ENCODE assay signal across 8 mouse cellular contexts in genomic region chr10:40301181-40302075, GRCm38 (mm10). TPM values are rescaled to one million over a fixed set of nuclear protein-coding genes. Genes with fewer than 3 reads are reported as not detected.
DNase-seq lines count a peak whose midpoint lies in the region; ATAC-seq and TF ChIP-seq lines count a peak whose summit lies in the region.
"Not testable (repeated sequence)": the region's sequence is repeated elsewhere in the genome, so short reads cannot be mapped to it uniquely, and the experiment has no call there.

No protein-coding gene starts in this region.

- peaks cover 15% of the 10 kb centered on the region for H3K27me3 ChIP-seq in CH12.LX (replicated peaks)
- not testable (repeated sequence) for H3K27me3 ChIP-seq in forebrain, embryonic 10.5 days (ENCODE audit: poor library complexity, severe bottlenecking); liver, postnatal 0 days (ENCODE audit: insufficient read depth, low read length); neural tube, embryonic 12.5 days (replicated peaks); stomach, embryonic 15.5 days (replicated peaks)

- TF ChIP-seq RAD21 in CH12.LX (IDR thresholded peaks at IDR 0.05; ENCODE audit: low read depth, low read length), result not testable (repeated sequence)

- dilution Hi-C loops in CH12.LX (cut with MboI; ENCODE audit: extremely low pct_ligation_motif_present, extremely low pct_unique_long_range_greater_than_20kb, low sequenced_read_pairs), result not testable (repeated sequence)

- H3K4me2 ChIP-seq in CH12.LX (ENCODE audit: insufficient read depth, low read depth, poor library complexity, severe bottlenecking), result peak overlapping the region; percentile 1
- H3K4me2 ChIP-seq in liver, postnatal 0 days (ENCODE audit: low read depth, low read length), result peak overlapping the region; percentile 98
- peak overlapping the region; percentile 71 for H3K4me2 ChIP-seq in neural tube, embryonic 12.5 days (replicated peaks)
- peak overlapping the region; percentile 75 for H3K4me2 ChIP-seq in stomach, embryonic 15.5 days

- peak overlapping the region; percentile 9; the same call in 1 of the 2 replicates for H3K27ac ChIP-seq in CH12.LX (ENCODE audit: insufficient read depth, low read depth)
- peak overlapping the region; percentile 98 for H3K27ac ChIP-seq in forebrain, embryonic 10.5 days
- peak overlapping the region; percentile 90 for H3K27ac ChIP-seq in liver, postnatal 0 days (ENCODE audit: low read depth)
- peak overlapping the region; percentile 48 for H3K27ac ChIP-seq in neural tube, embryonic 12.5 days
- H3K27ac ChIP-seq in stomach, embryonic 15.5 days, result peak overlapping the region; percentile 90

- peaks cover 0 to 13% of the 10 kb centered on the region in 2 experiments for H3K36me3 ChIP-seq in CH12.LX (replicated peaks in 1 of 2; ENCODE audit: control insufficient read depth in 1 of 2, insufficient read depth in 1 of 2, low read length in 1 of 2)
- H3K36me3 ChIP-seq in forebrain, embryonic 10.5 days (replicated peaks), result peaks cover 33% of the 10 kb centered on the region
- H3K36me3 ChIP-seq in liver, postnatal 0 days (replicated peaks; ENCODE audit: insufficient read depth, low read length); neural tube, embryonic 12.5 days; stomach, embryonic 15.5 days: not testable (repeated sequence)

- TF ChIP-seq EP300 in CH12.LX (IDR thresholded peaks at IDR 0.05; ENCODE audit: low read length); liver, postnatal 0 days (IDR thresholded peaks at IDR 0.05; ENCODE audit: low read depth): not testable (repeated sequence)

- peak overlapping the region; percentile 62 for H3K9ac ChIP-seq in CH12.LX (ENCODE audit: insufficient read depth, low read depth)
- H3K9ac ChIP-seq in liver, postnatal 0 days (replicated peaks), result peak overlapping the region; percentile 74
- peak overlapping the region; percentile 89 for H3K9ac ChIP-seq in neural tube, embryonic 12.5 days
- peak overlapping the region; percentile 95 for H3K9ac ChIP-seq in stomach, embryonic 15.5 days

- under 1% methylated on average over 81 of the region's 91 CpGs for WGBS in forebrain, embryonic 10.5 days
- WGBS in liver, postnatal 0 days (ENCODE audit: insufficient replicate concordance), result 1% methylated on average over 64 of the region's 91 CpGs
- under 1% methylated on average over 69 of the region's 91 CpGs for WGBS in neural tube, embryonic 12.5 days
- under 1% methylated on average over 70 of the region's 91 CpGs for WGBS in stomach, embryonic 15.5 days

- not testable (repeated sequence) for TF ChIP-seq CTCF in CH12.LX (conservative IDR thresholded peaks at IDR 0.05 in 1 of 2, IDR thresholded peaks at IDR 0.05 in 1 of 2; ENCODE audit: low read depth in 2 of 2, low read length in 2 of 2); liver, postnatal 0 days (IDR thresholded peaks at IDR 0.05; ENCODE audit: low read depth)

- intact Hi-C loops in heart, postnatal 10 days (cut with DNase I), result loop anchor here (1.0 kb wide), 2 partner anchors 42 to 48 kb away; no protein-coding TSS in a partner anchor

- H3K9me3 ChIP-seq in CH12.LX (replicated peaks; ENCODE audit: low read length); forebrain, embryonic 10.5 days; liver, postnatal 0 days (ENCODE audit: low read length); neural tube, embryonic 12.5 days; stomach, embryonic 15.5 days: not testable (repeated sequence)

- peak; percentile 27 for DNase-seq in CH12.LX (ENCODE audit: extremely low read depth)
- peak; percentile 50 for DNase-seq in c-Kit-positive CD71-positive TER-119-positive erythroid progenitor cells, embryonic 14.5 days (ENCODE audit: low spot score)
- DNase-seq in forebrain, embryonic 10.5 days (ENCODE audit: extremely low spot score, low spot score), result peak; percentile 56
- DNase-seq in heart, postnatal 10 days, result peak; percentile 62
- peak; percentile 56 for DNase-seq in kidney, postnatal 14 days
- peak; percentile 72 for DNase-seq in liver, postnatal 0 days

- peaks cover 51% of the 10 kb centered on the region for H3K79me2 ChIP-seq in CH12.LX (replicated peaks; ENCODE audit: control insufficient read depth, extremely low read depth, insufficient read depth, poor library complexity, severe bottlenecking)

- peak; percentile 46; the same call in 1 of the 2 replicates for TF ChIP-seq POLR2A in CH12.LX (IDR thresholded peaks at IDR 0.05; ENCODE audit: low read depth, low read length)

- peak; percentile 39 for ATAC-seq in liver, postnatal 0 days
- ATAC-seq in neural tube, embryonic 12.5 days (ENCODE audit: low FRiP score, low read depth), result peak; percentile 39
- peak; percentile 5; the same call in 1 of the 2 replicates for ATAC-seq in stomach, embryonic 15.5 days (ENCODE audit: insufficient read depth, low FRiP score, low read depth)

- in situ Hi-C loops in CH12.LX (cut with MboI; ENCODE audit: low pct_ligation_motif_present, low pct_unique_long_range_greater_than_20kb, low sequenced_read_pairs), result not testable (repeated sequence)

- H3K4me3 ChIP-seq in CH12.LX (replicated peaks in 1 of 3; ENCODE audit: low read depth in 2 of 3, low read length in 2 of 3, poor library complexity in 1 of 3), result peak overlapping the region; percentile 77 to 97 (median 89)
- peak overlapping the region; percentile 99 for H3K4me3 ChIP-seq in forebrain, embryonic 10.5 days
- H3K4me3 ChIP-seq in liver, postnatal 0 days (ENCODE audit: low read depth, low read length), result peak overlapping the region; percentile 79
- H3K4me3 ChIP-seq in neural tube, embryonic 12.5 days, result peak overlapping the region; percentile 91
- peak overlapping the region; percentile 97 for H3K4me3 ChIP-seq in stomach, embryonic 15.5 days (replicated peaks)

- H3K4me1 ChIP-seq in CH12.LX (ENCODE audit: control insufficient read depth in 1 of 2, insufficient read depth in 2 of 2), result peaks cover 11 to 25% of the 10 kb centered on the region in 2 experiments
- H3K4me1 ChIP-seq in forebrain, embryonic 10.5 days, result peaks cover 41% of the 10 kb centered on the region
- H3K4me1 ChIP-seq in liver, postnatal 0 days (ENCODE audit: insufficient read depth), result peaks cover 22% of the 10 kb centered on the region
- H3K4me1 ChIP-seq in neural tube, embryonic 12.5 days, result peaks cover 17% of the 10 kb centered on the region
- peaks cover 22% of the 10 kb centered on the region for H3K4me1 ChIP-seq in stomach, embryonic 15.5 days

TF ChIP-seq in CH12.LX, 34 proteins besides CTCF, POLR2A, EP300 and RAD21:
- TF ChIP-seq MXI1 (IDR thresholded peaks at IDR 0.05; ENCODE audit: low read depth, low read length) (peak; percentile 49; the same call in 1 of the 2 replicates), UBTF (IDR thresholded peaks at IDR 0.05; ENCODE audit: low read depth, low read length) (peak; percentile 6; the same call in 1 of the 2 replicates)

RNA-seq across cellular contexts. Expression of gene Amd1, which starts 0.6 kb away (rescaled TPM):
- 88.3 and 133 TPM in 2 replicates for total RNA-seq in CH12.LX (2012; rRNA removed)
- 266 and 267 TPM in 2 replicates for total RNA-seq in CH12.LX (2014; rRNA removed)
- 128 and 165 TPM in 2 replicates for polyA plus RNA-seq in CH12.LX (2012; ENCODE audit: insufficient read length, low read depth)
- 93.7 and 96.8 TPM in 2 replicates for polyA plus RNA-seq in forebrain, embryonic 10.5 days (2016; fragmentation: Nextera tagmentation; extraction: Ambion mirVana)
- 10 to 100 TPM; 41.9 to 64.2 TPM for total RNA-seq in heart, postnatal 10 days (2021)
- 25.5 and 29.1 TPM in 2 replicates for polyA plus RNA-seq in liver, postnatal 0 days (2015; fragmentation: Nextera tagmentation; extraction: Ambion mirVana)
- polyA plus RNA-seq in neural tube, embryonic 12.5 days (2016; fragmentation: Nextera tagmentation; extraction: Ambion mirVana), result 50.5 and 52.4 TPM in 2 replicates
- polyA plus RNA-seq in stomach, embryonic 15.5 days (2015; fragmentation: Nextera tagmentation; extraction: Ambion mirVana), result 60.3 and 69.1 TPM in 2 replicates

RNA-seq across cellular contexts. Expression of gene Cdk19, which starts 37.9 kb away (rescaled TPM):
- 2.0 and 3.3 TPM in 2 replicates for total RNA-seq in CH12.LX (2012; rRNA removed)
- total RNA-seq in CH12.LX (2014; rRNA removed), result 4.7 and 4.8 TPM in 2 replicates
- polyA plus RNA-seq in CH12.LX (2012; ENCODE audit: insufficient read length, low read depth), result 3.4 and 4.0 TPM in 2 replicates
- 3.8 and 4.7 TPM in 2 replicates for polyA plus RNA-seq in forebrain, embryonic 10.5 days (2016; fragmentation: Nextera tagmentation; extraction: Ambion mirVana)
- 10 to 100 TPM; 15.8 to 16.2 TPM for total RNA-seq in heart, postnatal 10 days (2021)
- 2.5 and 2.8 TPM in 2 replicates for polyA plus RNA-seq in liver, postnatal 0 days (2015; fragmentation: Nextera tagmentation; extraction: Ambion mirVana)
- polyA plus RNA-seq in neural tube, embryonic 12.5 days (2016; fragmentation: Nextera tagmentation; extraction: Ambion mirVana), result 11.9 and 12.9 TPM in 2 replicates
- 8.3 and 9.0 TPM in 2 replicates for polyA plus RNA-seq in stomach, embryonic 15.5 days (2015; fragmentation: Nextera tagmentation; extraction: Ambion mirVana)

RNA-seq across cellular contexts. Expression of gene Gtf3c6, which starts 43.5 kb away (rescaled TPM):
- total RNA-seq in CH12.LX (2012; rRNA removed) (32.5 and 49.3 TPM in 2 replicates), CH12.LX (2014; rRNA removed) (30.8 and 32.7 TPM in 2 replicates)
- polyA plus RNA-seq in CH12.LX (2012; ENCODE audit: insufficient read length, low read depth), result 107 and 135 TPM in 2 replicates
- 150 TPM in 2 replicates for polyA plus RNA-seq in forebrain, embryonic 10.5 days (2016; fragmentation: Nextera tagmentation; extraction: Ambion mirVana)
- 10 to 100 TPM; 30.4 to 31.5 TPM for total RNA-seq in heart, postnatal 10 days (2021)
- polyA plus RNA-seq in liver, postnatal 0 days (2015; fragmentation: Nextera tagmentation; extraction: Ambion mirVana), result 23.7 and 28.3 TPM in 2 replicates
- polyA plus RNA-seq in neural tube, embryonic 12.5 days (2016; fragmentation: Nextera tagmentation; extraction: Ambion mirVana), result 120 and 139 TPM in 2 replicates
- 88.9 and 92.0 TPM in 2 replicates for polyA plus RNA-seq in stomach, embryonic 15.5 days (2015; fragmentation: Nextera tagmentation; extraction: Ambion mirVana)

RNA-seq across cellular contexts. Expression of gene Rpf2, which starts 54.6 kb away (rescaled TPM):
- total RNA-seq in CH12.LX (2012; rRNA removed) (78.2 and 92.5 TPM in 2 replicates), CH12.LX (2014; rRNA removed) (174 and 197 TPM in 2 replicates)
- polyA plus RNA-seq in CH12.LX (2012; ENCODE audit: insufficient read length, low read depth), result 101 and 147 TPM in 2 replicates
- 98.0 and 101 TPM in 2 replicates for polyA plus RNA-seq in forebrain, embryonic 10.5 days (2016; fragmentation: Nextera tagmentation; extraction: Ambion mirVana)
- 10 to 100 TPM; 16.1 to 17.2 TPM for total RNA-seq in heart, postnatal 10 days (2021)
- 23.7 and 24.1 TPM in 2 replicates for polyA plus RNA-seq in liver, postnatal 0 days (2015; fragmentation: Nextera tagmentation; extraction: Ambion mirVana)
- 70.2 and 85.2 TPM in 2 replicates for polyA plus RNA-seq in neural tube, embryonic 12.5 days (2016; fragmentation: Nextera tagmentation; extraction: Ambion mirVana)
- 63.1 and 65.6 TPM in 2 replicates for polyA plus RNA-seq in stomach, embryonic 15.5 days (2015; fragmentation: Nextera tagmentation; extraction: Ambion mirVana)

Comparison
In these comparisons a context has a peak if more than half of its experiments do, and no peak if none do; other contexts are left out.
1. Peak in every context shown above with its lines: DNase-seq, ATAC-seq, H3K4me3 ChIP-seq and H3K27ac ChIP-seq.
2. H3K27ac ChIP-seq: peak in every context shown above with its lines; median percentile 98 in forebrain, embryonic 10.5 days; 90 in liver, postnatal 0 days; 90 in stomach, embryonic 15.5 days; 48 in neural tube, embryonic 12.5 days; 9 in CH12.LX.
3. H3K4me2 ChIP-seq: peak in every context shown above with its lines; median percentile 98 in liver, postnatal 0 days; 75 in stomach, embryonic 15.5 days; 71 in neural tube, embryonic 12.5 days; 1 in CH12.LX.